Mouse (Mus musculus): Measurements from ENCODE around the gene Sbp.
"Not testable (repeated sequence)": the region's sequence is repeated elsewhere in the genome, so short reads cannot be mapped to it uniquely, and the experiment has no call there.

Gene Sbp

GRCm38 (mm10) chr17:23941372-23941771 lies at the start of gene Sbp:
Gene Sbp, plus strand, starts transcription at chr17:23941672.
- DNase-seq (ENCODE audit: low spot score), result no peak

- DNase-seq (ENCODE audit: low spot score), result not testable (repeated sequence)
These were observed 24.3 kb upstream of the Sbp start, which contains the start of gene Dcpp3 for GRCm38 (mm10) chr17:23917158-23917557. Gene Dcpp3, plus strand, starts transcription at chr17:23917458.

- DNase-seq (ENCODE audit: low spot score), result peak; percentile 89
These were observed 16.9 kb upstream of the Sbp start for GRCm38 (mm10) chr17:23924531-23925007.

DNA sequence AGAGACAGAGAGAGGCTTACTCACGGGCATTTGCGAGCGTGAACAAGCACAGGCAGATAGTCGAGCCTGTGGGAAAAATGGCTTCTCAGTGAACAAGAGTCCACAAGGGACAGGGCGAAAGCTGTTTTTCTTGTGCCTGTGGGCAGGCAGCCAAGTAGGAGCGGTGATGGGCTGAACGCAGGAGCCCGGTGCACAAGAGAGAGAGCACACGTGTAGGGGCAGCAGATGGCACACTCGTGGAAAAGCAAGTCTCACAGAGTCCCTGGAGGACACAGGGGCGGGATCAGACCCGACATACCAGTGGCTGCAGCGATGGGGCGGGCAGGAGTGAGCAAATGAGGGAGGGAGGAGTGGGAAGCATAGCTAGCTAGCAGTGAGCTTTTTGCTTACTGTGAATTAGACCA lies 16.4 kb upstream of the Sbp start:
- peak; percentile 59 for DNase-seq (ENCODE audit: low spot score)

- DNase-seq (ENCODE audit: low spot score), result no peak
These were observed 10.3 kb upstream of the Sbp start for GRCm38 (mm10) chr17:23931157-23931556.

DNA sequence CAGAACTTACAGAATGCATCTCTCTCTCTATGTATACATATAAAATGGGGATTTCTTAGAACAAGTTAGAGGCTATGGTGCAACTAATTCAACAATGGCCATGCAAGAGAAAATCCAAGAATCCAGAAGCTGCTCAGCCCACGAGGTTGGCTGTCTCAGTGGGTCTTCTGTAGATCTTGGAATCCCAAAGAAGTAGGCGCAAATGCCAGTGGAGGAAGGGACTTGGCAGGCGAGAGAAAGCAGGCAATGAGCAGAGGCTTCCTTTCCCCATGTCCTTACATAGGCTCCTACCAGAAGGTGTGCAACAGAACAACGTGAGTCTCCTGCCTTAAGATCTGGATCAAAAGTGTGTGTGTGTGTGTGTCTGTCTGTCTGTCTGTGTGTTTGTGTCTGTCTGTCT lies 6.0 kb downstream of the Sbp start:
- not testable (repeated sequence) for DNase-seq (ENCODE audit: low spot score)

DNA sequence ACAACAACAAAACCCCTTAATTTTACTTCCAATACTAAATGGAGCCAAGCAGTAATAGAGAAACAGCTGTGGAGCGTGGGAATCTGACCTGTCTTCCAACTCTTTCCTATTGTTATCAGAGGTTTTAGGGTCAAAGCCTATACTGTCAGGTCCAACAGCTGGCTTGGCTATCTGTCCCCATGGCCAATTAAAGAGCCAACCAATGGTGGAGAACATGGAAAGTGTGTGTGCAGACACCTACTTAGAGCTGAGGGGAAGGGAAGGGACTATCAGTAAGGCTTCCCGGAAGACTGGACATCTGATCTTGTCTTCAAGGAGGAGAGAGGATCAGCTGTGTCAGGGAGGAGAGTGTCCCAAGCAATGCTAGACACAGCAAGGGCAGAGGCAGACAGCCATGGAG lies 7.6 kb downstream of the Sbp start:
- no peak for DNase-seq (ENCODE audit: low spot score)

DNA sequence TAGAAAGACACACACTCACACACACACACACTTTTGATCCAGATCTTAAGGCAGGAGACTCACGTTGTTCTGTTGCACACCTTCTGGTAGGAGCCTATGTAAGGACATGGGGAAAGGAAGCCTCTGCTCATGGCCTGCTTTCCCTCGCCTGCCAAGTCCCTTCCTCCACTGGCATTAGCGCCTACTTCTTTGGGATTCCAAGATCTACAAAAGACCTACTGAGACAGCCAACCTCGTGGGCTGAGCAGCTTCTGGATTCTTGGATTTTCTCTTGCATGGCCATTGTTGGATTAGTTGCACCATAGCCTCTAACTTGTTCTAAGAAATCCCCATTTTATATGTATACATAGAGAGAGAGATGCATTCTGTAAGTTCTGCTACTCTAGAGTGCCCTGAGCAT lies 9.4 kb downstream of the Sbp start:
- DNase-seq (ENCODE audit: low spot score), result not testable (repeated sequence)

- DNase-seq (ENCODE audit: low spot score), result no peak
These were observed 13.7 kb downstream of the Sbp start, which contains the start of gene Sbpl for GRCm38 (mm10) chr17:23955174-23955573. Gene Sbpl, minus strand, starts transcription at chr17:23955274.

- peak; percentile 90 for DNase-seq (ENCODE audit: low spot score)
These were observed 18.7 kb downstream of the Sbp start for GRCm38 (mm10) chr17:23960084-23960738.

DNA sequence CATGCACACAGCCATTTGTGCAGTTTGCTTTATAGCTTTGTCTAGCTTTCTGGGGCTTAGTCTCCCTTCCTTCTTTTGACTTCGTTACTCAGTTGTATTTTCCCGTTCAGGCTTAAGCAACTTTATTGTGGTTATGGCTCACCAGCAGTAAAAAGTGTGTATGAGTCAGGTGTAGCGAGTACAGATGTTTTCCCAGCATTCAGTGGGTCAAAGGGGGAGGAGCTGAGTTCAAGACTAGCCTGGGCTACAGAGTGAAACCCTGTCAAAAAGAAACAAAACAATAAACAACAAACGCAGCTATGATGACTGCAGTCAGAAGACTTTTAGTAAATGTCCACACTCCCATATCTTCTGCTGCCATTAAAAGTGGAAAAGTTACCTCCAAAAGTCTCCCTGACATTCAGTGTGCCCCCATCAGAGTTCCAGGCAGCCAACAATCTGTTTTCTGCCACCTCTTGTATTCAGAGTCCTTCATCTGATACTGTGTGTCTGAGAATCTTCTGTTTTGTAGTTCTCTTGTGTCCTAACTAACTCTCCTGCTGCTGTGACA lies 20.2 kb downstream of the Sbp start:
- DNase-seq (ENCODE audit: low spot score), result no peak

DNA sequence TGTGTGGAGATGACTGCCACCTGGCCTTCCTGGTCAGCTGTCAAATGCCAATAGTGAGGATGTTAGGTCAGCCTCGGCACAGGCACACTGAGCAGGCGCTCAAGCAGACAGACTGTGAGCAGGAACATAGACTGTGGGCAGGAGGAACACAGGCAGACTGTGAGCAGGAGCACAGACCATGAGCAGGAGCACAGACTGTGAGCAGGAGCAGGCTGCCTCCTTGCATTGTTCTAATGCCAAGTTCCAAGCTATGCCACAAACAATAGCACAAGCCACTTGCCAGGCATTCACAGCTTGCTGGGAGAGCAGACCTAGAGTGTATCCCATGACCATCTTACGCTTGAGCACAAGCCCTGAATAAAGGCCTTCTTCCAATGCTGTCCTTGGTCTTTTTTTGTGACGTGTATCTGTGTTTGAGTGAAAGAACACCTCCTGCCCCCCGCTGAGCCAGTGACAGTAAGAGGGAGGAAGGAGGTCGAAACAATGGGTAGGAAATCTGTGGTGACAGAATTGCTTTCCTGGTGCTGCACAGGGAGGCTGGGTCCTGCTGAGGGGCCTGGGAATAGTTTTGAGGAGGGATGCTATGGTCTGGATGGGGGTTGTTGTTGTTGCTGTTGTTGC lies 24.4 kb downstream of the Sbp start:
- peak; percentile 32 for DNase-seq (ENCODE audit: low spot score)

GRCm38 (mm10) chr17:23966658-23967401 lies 25.4 kb downstream of the Sbp start:
- no peak for DNase-seq (ENCODE audit: low spot score)

GRCm38 (mm10) chr17:23968780-23969179 lies 27.3 kb downstream of the Sbp start:
- DNase-seq (ENCODE audit: low spot score), result no peak

- DNase-seq (ENCODE audit: low spot score), result peak; percentile 89
These were observed 27.8 kb downstream of the Sbp start for GRCm38 (mm10) chr17:23969231-23969630.

DNA sequence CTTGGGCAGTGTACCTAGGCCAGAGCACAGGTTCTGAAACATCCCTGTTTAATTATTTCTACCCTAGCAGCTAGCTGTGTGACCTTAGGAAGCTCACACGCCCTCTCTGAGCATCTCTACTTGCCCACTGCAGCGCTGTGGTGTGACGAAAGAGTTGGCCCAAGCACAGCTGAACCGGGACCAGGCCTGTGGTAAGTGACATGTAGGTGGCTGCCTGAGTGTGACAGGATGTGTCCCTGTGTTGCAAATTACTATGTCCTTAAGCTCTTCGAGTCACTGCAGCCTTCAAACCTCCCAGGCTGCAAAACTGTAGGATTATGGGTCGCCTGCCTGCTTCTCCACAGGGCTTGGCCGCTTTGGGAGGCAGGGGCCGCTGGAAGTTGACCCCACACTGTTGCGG lies 29.8 kb downstream of the Sbp start:
- no peak for DNase-seq (ENCODE audit: low spot score)

DNA sequence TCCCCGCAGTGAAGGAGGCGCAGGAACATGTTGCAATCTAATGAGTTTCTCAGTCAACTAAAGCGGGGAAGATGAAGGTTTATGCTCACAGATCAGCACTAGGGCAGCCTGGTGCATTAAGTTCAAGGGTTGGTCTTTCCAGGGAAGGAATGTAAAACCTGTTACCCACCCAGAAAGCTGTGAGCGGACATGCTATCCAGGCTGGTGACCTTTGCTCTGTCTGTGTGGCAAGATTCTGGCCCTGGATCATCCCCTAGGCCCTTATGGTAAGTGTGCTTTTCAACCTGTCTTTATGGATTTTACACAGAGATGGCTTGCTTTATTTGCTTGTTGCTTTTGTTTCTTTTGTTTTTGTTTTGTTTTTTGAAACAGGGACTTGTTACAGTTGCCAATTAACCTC lies 35.2 kb downstream of the Sbp start:
- no peak for DNase-seq (ENCODE audit: low spot score)

GRCm38 (mm10) chr17:23979471-23979870 lies 38.0 kb downstream of the Sbp start:
- DNase-seq (ENCODE audit: low spot score), result no peak

DNA sequence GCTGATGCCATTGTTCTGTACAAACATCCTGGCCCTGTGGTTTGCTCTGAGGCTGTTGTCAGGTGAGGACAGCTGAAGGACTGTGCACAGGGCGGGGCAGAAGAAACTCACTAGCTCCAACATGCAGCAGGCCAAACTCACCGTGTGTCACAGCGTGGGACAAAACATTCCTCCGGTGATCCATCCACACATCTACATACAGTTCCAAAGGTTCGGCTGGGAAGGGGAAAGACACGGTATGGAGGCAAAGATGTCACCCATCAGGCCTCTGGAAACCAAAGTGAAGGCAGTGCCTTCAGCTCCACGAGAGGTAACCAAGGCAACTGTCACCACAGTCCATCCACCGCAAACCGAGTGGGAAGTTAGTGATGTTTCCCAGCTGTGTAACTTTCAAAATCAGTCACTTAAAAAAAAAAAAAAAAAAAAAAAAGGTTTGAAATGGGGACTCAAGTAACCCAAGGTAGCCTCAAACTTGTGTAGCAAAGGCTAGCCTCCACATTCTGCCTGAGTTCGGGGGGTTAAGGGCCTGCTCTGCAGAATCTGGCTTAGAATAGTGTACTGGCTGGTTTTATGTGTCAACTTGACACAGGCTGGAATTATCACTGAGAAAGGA lies 38.9 kb downstream of the Sbp start, which contains the start of gene Prss30:
Gene Prss30 (minus strand): TSS at position 270 of the 613 bp plus-strand sequence.
- no peak for DNase-seq (ENCODE audit: low spot score)

GRCm38 (mm10) chr17:23982912-23983311 lies 41.4 kb downstream of the Sbp start:
- DNase-seq (ENCODE audit: low spot score), result no peak

GRCm38 (mm10) chr17:23984989-23985388 lies 43.5 kb downstream of the Sbp start:
- DNase-seq (ENCODE audit: low spot score), result no peak

GRCm38 (mm10) chr17:23989802-23990201 lies 48.3 kb downstream of the Sbp start:
- no peak for DNase-seq (ENCODE audit: low spot score)
